Mouse (Mus musculus): Measurements from ENCODE around the gene Adar.

GRCm38 (mm10) chr3:89796358-89796757 is 81.5 kb downstream of the Adar start:
- TF ChIP-seq CTCF (IDR thresholded peaks at IDR 0.05; ENCODE audit: borderline replicate concordance, insufficient read depth, low read length) (no peak), POLR2A (IDR thresholded peaks at IDR 0.05; ENCODE audit: low read depth, low read length) (no peak)

Measured in embryonic fibroblast, embryonic 13.5 days (primary cell).